Mouse (Mus musculus) forebrain, embryonic 15.5 days (tissue): ENCODE results near the gene Slc12a7. TPM values are rescaled to one million over a fixed set of nuclear protein-coding genes. Genes with fewer than 3 reads are reported as not detected.
"Not testable (repeated sequence)": the region's sequence is repeated elsewhere in the genome, so short reads cannot be mapped to it uniquely, and the experiment has no call there.

ENCODE experiments used
- ATAC-seq: fragments of 200-750 bp; cut with Nextera tagmentation; replicated peaks from 2 replicates; pipeline ENCODE4 v1.8.0; 2017; ENCODE audit warnings: mild to moderate bottlenecking, moderate TSS enrichment, moderate library complexity
- H3K27ac ChIP-seq: fragments of 300-500 bp; sonication (generic); replicated peaks from 2 replicates; pipeline ENCODE4 v1.5.1; 2015; ENCODE audit warnings: mild to moderate bottlenecking, inconsistent platforms
- H3K27me3 ChIP-seq: fragments of 300-500 bp; sonication (generic); 2 replicates; pipeline ENCODE4 v1.6.1; 2015; ENCODE audit warnings: inconsistent platforms
- H3K36me3 ChIP-seq: fragments of 300-500 bp; sonication (generic); 2 replicates; pipeline ENCODE4 v1.6.1; 2015; ENCODE audit warnings: mild to moderate bottlenecking, inconsistent platforms
- H3K4me1 ChIP-seq: fragments of 300-500 bp; sonication (generic); 2 replicates; pipeline ENCODE4 v1.6.1; 2015; ENCODE audit warnings: inconsistent platforms
- H3K4me2 ChIP-seq: fragments of 300-500 bp; sonication (generic); replicated peaks from 2 replicates; pipeline ENCODE4 v1.6.1; 2015; ENCODE audit warnings: mild to moderate bottlenecking, inconsistent platforms
- H3K4me3 ChIP-seq: fragments of 300-500 bp; sonication (generic); 2 replicates; pipeline ENCODE4 v1.5.1; 2015; ENCODE audit warnings: mild to moderate bottlenecking, inconsistent platforms
- H3K9ac ChIP-seq: fragments of 300-500 bp; sonication (generic); replicated peaks from 2 replicates; pipeline ENCODE4 v1.6.1; 2015; ENCODE audit warnings: mild to moderate bottlenecking, inconsistent platforms
- H3K9me3 ChIP-seq: fragments of 300-500 bp; sonication (generic); 2 replicates; pipeline ENCODE4 v1.6.1; 2016; ENCODE audit warnings: inconsistent platforms
- WGBS: fragments of 180-500 bp; shearing (Covaris S2); methylation state at CpG from one replicate; pipeline ENCODE4 v1.1.7; 2015; ENCODE audit warnings: mixed read lengths; 5-methylcytosine and 5-hydroxymethylcytosine counted together
- polyA plus RNA-seq: library from polyadenylated mRNA; unstranded; fragments of >200 nt; fragmentation: Nextera tagmentation; extraction: Ambion mirVana; gene quantifications from 2 replicates; pipeline ENCODE4 v1.2.1, GENCODE M21; 2015

Gene Slc12a7
- polyA plus RNA-seq, 1 experiment from 2014 or later = 16.3 TPM

- no peak overlapping the region for H3K4me3 ChIP-seq
- H3K9me3 ChIP-seq = no peaks in the 10 kb centered on the region
- no peak overlapping the region for H3K27ac ChIP-seq
- H3K4me2 ChIP-seq = no peak overlapping the region
- 37% methylated on average over 8 of the region's 8 CpGs for WGBS
- no peaks in the 10 kb centered on the region for H3K4me1 ChIP-seq
- ATAC-seq = no peak; the same call in 1 of the 2 replicates
- H3K36me3 ChIP-seq = no peaks in the 10 kb centered on the region
- H3K9ac ChIP-seq = no peak overlapping the region
- H3K27me3 ChIP-seq = no peaks in the 10 kb centered on the region
Measured at GRCm38 (mm10) chr13:73723081-73723668, 9.7 kb upstream of the Slc12a7 start.

- Histone ChIP-seq H3K36me3 (no peaks in the 10 kb centered on the region), H3K4me1 (no peaks in the 10 kb centered on the region), H3K4me2 (no peak overlapping the region), H3K4me3 (no peak overlapping the region), H3K9me3 (no peaks in the 10 kb centered on the region), H3K27me3 (no peaks in the 10 kb centered on the region), H3K27ac (no peak overlapping the region), H3K9ac (no peak overlapping the region)
- WGBS = 85% methylated on average over 5 of the region's 5 CpGs
- ATAC-seq = no peak
Measured at GRCm38 (mm10) chr13:73725315-73725714, 7.6 kb upstream of the Slc12a7 start.

DNA sequence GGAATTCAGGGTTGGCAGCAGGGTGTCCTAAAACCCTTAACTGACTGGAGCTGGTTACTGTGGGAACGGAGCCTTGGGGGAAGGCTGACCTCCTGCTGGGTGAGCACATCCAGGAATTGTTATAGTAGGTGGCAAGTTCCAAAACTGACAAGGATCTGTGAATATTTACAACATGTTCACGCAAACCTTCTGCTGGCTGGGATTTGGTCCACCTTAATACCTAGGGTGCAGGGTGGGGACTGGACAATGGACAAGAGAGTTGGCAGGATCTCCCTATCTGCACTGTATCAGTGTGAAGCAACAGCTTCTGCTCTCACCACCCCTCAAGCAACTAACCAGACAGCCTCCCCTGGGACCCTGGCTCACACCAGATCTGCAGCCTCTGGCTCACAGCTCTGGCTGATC is 5.3 kb upstream of the Slc12a7 start:
- Histone ChIP-seq H3K9ac (no peak overlapping the region), H3K27ac (no peak overlapping the region), H3K4me1 (peaks cover 3% of the 10 kb centered on the region; the same call in 1 of the 2 replicates), H3K27me3 (no peaks in the 10 kb centered on the region; the same call in 1 of the 2 replicates), H3K36me3 (no peaks in the 10 kb centered on the region), H3K9me3 (no peaks in the 10 kb centered on the region), H3K4me2 (no peak overlapping the region), H3K4me3 (no peak overlapping the region)
- no peak for ATAC-seq
- WGBS = 10% methylated on average over 2 of the region's 2 CpGs

DNA sequence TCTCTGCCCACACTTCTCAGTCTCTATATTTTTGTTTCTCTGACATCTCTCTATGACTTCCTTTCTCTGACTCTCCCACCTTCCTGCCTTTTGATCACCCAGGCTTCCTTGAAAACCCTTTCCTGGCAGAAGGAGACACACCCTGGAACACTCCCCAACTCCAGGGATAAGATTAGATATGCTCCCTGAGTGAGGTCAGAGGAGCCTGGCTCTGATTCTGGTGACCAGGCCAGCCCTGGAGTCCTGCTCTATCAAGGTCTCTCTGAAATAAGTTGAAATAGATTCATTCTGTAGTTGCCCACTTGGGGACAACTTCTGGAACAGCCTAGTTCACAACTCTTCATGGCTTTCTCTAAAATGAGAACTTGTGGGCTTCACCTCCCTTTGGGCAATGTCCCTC is 4.3 kb upstream of the Slc12a7 start:
- ATAC-seq = no peak
- no peak overlapping the region for H3K27ac ChIP-seq
- no peak overlapping the region for H3K4me3 ChIP-seq
- no peak overlapping the region for H3K9ac ChIP-seq
- no peak overlapping the region for H3K4me2 ChIP-seq
- no peaks in the 10 kb centered on the region for H3K9me3 ChIP-seq
- peaks cover 9% of the 10 kb centered on the region; the same call in 1 of the 2 replicates for H3K4me1 ChIP-seq
- peaks cover 7% of the 10 kb centered on the region; the same call in 1 of the 2 replicates for H3K27me3 ChIP-seq
- no peaks in the 10 kb centered on the region for H3K36me3 ChIP-seq

DNA sequence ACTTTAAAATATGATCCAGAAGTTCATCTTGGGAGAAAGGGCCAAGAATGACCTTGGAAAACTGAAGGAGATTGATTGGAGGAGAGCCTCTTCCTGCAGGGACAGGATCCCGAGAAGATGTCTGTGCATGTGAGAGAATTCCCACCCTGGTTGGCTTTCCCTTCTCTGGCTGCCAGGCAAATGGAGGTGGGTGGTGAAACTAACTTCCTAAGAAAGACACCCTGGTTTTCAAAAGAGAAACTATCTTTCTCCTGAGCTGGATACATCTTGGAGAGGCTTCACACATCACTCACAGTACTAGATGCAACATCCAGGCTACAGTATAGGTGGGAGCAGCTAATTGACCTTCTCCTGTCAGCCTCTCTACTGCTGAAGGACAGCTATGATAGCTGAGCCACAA is 2.0 kb upstream of the Slc12a7 start:
- no peak overlapping the region for H3K27ac ChIP-seq
- no peak overlapping the region for H3K9ac ChIP-seq
- peaks cover 9% of the 10 kb centered on the region; the same call in 1 of the 2 replicates for H3K4me1 ChIP-seq
- 81% methylated on average over 1 of the region's 1 CpGs for WGBS
- ATAC-seq = no peak
- no peak overlapping the region for H3K4me2 ChIP-seq
- H3K9me3 ChIP-seq = no peaks in the 10 kb centered on the region
- H3K27me3 ChIP-seq = peaks cover 11% of the 10 kb centered on the region; the same call in 1 of the 2 replicates
- H3K4me3 ChIP-seq = no peak overlapping the region
- no peaks in the 10 kb centered on the region for H3K36me3 ChIP-seq

GRCm38 (mm10) chr13:73732235-73732634 is 659 bp upstream of the Slc12a7 start:
- H3K9ac ChIP-seq = no peak overlapping the region
- peak overlapping the region; percentile 36 for H3K4me3 ChIP-seq
- H3K27ac ChIP-seq = no peak overlapping the region
- peaks cover 11% of the 10 kb centered on the region; the same call in 1 of the 2 replicates for H3K27me3 ChIP-seq
- 76% methylated on average over 7 of the region's 7 CpGs for WGBS
- H3K9me3 ChIP-seq = no peaks in the 10 kb centered on the region
- H3K4me2 ChIP-seq = peak overlapping the region; percentile 57
- no peaks in the 10 kb centered on the region for H3K36me3 ChIP-seq
- ATAC-seq = no peak
- H3K4me1 ChIP-seq = peaks cover 9% of the 10 kb centered on the region; the same call in 1 of the 2 replicates

DNA sequence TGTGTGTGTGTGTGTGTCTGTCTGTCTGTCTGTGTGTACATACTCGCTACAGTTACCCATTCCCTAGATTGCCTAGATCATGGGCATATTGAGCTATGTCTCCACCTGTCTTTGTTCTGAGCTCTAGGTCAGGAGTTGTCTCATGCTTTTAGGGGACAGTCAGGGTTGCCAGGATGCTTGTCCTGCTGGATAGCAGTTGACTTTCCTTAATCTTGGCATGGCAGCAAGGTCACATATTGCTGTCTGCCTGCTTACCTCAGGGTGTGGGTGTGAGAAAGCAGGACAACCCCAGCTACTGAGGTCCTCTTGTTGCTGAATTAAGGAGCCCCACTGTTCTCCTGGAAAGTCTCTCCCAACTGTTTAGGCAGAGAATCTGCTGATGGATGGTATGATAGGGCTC is 1.5 kb downstream of the Slc12a7 start:
- no peaks in the 10 kb centered on the region for H3K36me3 ChIP-seq
- 87% methylated on average over 1 of the region's 1 CpGs for WGBS
- H3K27ac ChIP-seq = no peak overlapping the region
- H3K27me3 ChIP-seq = peaks cover 11% of the 10 kb centered on the region; the same call in 1 of the 2 replicates
- no peak overlapping the region for H3K4me2 ChIP-seq
- ATAC-seq = no peak
- H3K9me3 ChIP-seq = no peaks in the 10 kb centered on the region
- peaks cover 9% of the 10 kb centered on the region; the same call in 1 of the 2 replicates for H3K4me1 ChIP-seq
- H3K4me3 ChIP-seq = no peak overlapping the region
- H3K9ac ChIP-seq = no peak overlapping the region

DNA sequence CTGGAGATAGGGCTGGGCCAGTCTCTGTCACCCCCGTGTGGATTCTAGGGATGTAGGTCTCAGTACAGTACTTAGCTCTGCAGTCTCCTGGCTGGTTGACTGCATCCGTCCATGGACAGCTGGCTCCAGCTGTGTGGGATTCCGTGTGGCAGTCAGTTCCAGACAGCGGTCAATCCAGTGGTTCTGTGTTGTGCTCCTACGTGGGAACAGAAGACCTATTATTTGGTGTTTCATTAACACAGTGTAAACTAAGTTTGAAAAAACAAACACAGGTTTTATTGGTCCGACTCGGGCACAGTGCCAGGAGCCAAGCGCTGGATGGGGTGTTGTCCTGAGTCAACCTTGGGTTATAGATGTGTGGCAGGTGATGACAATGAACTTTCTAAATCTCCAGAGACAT is 2.4 kb downstream of the Slc12a7 start:
- Histone ChIP-seq H3K36me3 (no peaks in the 10 kb centered on the region), H3K4me2 (no peak overlapping the region), H3K9ac (no peak overlapping the region), H3K4me3 (no peak overlapping the region), H3K4me1 (peaks cover 9% of the 10 kb centered on the region; the same call in 1 of the 2 replicates), H3K27me3 (peaks cover 11% of the 10 kb centered on the region; the same call in 1 of the 2 replicates), H3K9me3 (no peaks in the 10 kb centered on the region), H3K27ac (no peak overlapping the region)
- WGBS = 86% methylated on average over 8 of the region's 8 CpGs
- ATAC-seq = no peak

GRCm38 (mm10) chr13:73735928-73736327 is 3.0 kb downstream of the Slc12a7 start:
- Histone ChIP-seq H3K4me2 (no peak overlapping the region), H3K9me3 (no peaks in the 10 kb centered on the region), H3K36me3 (no peaks in the 10 kb centered on the region), H3K27ac (no peak overlapping the region), H3K4me1 (peaks cover 9% of the 10 kb centered on the region; the same call in 1 of the 2 replicates), H3K27me3 (peaks cover 11% of the 10 kb centered on the region; the same call in 1 of the 2 replicates), H3K9ac (no peak overlapping the region), H3K4me3 (no peak overlapping the region)
- ATAC-seq = no peak
- WGBS = 76% methylated on average over 2 of the region's 2 CpGs

- no peak overlapping the region for H3K4me2 ChIP-seq
- no peak for ATAC-seq
- peaks cover 11% of the 10 kb centered on the region; the same call in 1 of the 2 replicates for H3K27me3 ChIP-seq
- no peaks in the 10 kb centered on the region for H3K9me3 ChIP-seq
- no peak overlapping the region for H3K4me3 ChIP-seq
- H3K9ac ChIP-seq = no peak overlapping the region
- no peak overlapping the region for H3K27ac ChIP-seq
- H3K36me3 ChIP-seq = no peaks in the 10 kb centered on the region
- peaks cover 9% of the 10 kb centered on the region; the same call in 1 of the 2 replicates for H3K4me1 ChIP-seq
- 92% methylated on average over 3 of the region's 3 CpGs for WGBS
Measured at GRCm38 (mm10) chr13:73736943-73737342, 4.0 kb downstream of the Slc12a7 start.

DNA sequence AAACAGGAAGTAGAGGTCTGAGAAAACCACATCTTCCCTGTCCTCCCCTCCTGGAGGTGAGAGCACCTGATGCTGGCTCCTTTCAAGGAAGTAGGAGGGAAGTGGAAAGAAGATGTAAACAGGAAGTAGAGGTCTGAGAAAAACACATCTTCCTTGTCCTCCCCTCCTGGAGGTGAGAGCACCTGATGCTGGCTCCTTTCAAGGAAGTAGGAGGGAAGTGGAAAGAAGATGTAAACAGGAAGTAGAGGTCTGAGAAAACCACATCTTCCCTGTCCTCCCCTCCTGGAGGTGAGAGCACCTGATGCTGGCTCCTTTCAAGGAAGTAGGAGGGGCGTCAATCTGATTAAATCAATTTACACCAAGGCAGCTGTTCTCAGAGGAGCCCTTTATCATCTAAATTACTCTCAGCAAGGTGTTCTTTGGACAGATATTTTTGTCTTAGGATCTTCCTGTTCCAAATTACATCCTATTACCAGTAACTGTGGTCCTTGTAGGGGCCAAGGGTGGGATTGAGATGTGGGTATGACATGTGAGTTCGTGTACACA is 7.6 kb downstream of the Slc12a7 start:
- not testable (repeated sequence) for ATAC-seq, H3K27me3 ChIP-seq, H3K4me2 ChIP-seq, H3K4me3 ChIP-seq, H3K27ac ChIP-seq, H3K4me1 ChIP-seq, H3K9me3 ChIP-seq, H3K36me3 ChIP-seq, H3K9ac ChIP-seq
- 63% methylated on average over 2 of the region's 2 CpGs for WGBS

- Histone ChIP-seq H3K27me3 (no peaks in the 10 kb centered on the region), H3K4me1 (no peaks in the 10 kb centered on the region), H3K27ac (no peak overlapping the region), H3K4me2 (no peak overlapping the region), H3K9me3 (no peaks in the 10 kb centered on the region), H3K36me3 (no peaks in the 10 kb centered on the region), H3K9ac (no peak overlapping the region), H3K4me3 (no peak overlapping the region)
- ATAC-seq = 0 out of 2 replicates have a peak, but pooled peaks have one; percentile 41
- WGBS = 47% methylated on average over 4 of the region's 4 CpGs
Measured at GRCm38 (mm10) chr13:73742944-73743343, 10.1 kb downstream of the Slc12a7 start.
